Mouse (Mus musculus) ES-Bruce4 (cell line): ENCODE results near the gene Iah1.

Experiments used
- EP300 ChIP-seq: IDR thresholded peaks from 2 replicates; pipeline ENCODE4 v1.6.1; 2011; ENCODE audit warnings: low read depth, low read length; ENCODE audit not compliant: insufficient read depth
- POLR2A ChIP-seq: IDR thresholded peaks from one replicate; pipeline ENCODE4 v1.8.1; 2011; ENCODE audit warnings: low read length; ENCODE audit not compliant: insufficient read depth

DNA sequence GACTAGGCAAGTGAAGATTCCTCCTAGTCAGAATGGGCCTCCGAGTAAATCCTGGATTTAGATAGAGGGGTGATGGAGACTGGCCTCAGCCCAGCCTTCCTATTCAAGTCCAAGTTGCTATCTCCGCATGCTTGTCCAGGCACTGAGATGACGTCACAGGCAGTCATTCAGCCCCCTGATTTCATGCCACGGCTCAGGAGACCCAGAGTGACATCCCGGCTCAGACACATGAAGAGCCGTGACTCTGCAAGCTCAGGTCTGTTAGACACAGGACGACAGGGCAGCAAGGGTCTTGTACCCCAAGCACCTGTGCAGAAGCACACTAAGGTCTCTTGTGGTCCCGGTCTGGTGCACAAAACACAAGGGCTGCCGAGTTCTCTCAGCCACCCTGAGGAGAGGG, 6.7 kb downstream of the Iah1 start:
- no peak for TF ChIP-seq POLR2A
- TF ChIP-seq EP300 = no peak
